Mouse (Mus musculus): Measurements from ENCODE around the gene Tmem179b.

Tmem179b gene

DNA sequence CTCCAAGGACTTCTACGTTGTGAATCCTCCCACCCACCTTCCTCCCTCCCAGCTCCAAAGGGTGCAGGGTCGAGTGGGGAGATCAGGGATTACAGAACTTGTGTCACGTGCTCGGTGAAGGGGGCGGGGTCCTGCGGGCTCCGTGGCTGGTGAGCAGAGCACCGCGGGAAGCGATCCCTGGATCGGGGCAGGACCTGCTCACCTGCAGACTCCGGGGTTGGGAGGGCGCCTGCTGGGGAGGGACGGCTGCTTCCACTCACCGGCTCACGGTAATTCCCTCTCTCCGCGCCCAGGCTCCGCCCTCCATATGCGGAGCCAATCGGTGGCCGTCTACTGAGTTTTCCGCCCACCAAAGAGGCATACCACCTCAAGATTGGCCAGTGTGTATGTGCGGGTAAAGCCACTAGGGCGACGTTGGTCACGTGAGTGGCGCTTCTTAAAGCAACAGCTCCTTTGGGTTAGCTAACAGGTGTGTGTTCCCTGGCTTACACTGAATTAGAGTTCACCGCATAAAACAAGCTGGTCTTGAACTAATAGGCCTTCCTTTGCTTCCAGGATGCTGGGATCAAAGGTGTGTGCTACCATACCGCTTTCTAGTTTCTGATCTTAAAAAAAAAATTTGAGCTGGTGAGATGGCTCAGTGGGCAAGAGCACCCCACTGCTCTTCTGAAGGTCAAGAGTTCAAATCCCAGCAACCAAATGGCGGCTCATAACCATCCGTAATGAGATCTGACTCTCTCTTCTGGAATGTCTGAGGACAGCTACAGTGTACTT lies 11.9 kb upstream of the Tmem179b start, which contains the start of gene Taf6l:
Gene Taf6l (minus strand): TSS at position 410 of the 774 bp plus-strand sequence.
- in situ Hi-C loops (cut with MboI, MseI): no loop called here

DNA sequence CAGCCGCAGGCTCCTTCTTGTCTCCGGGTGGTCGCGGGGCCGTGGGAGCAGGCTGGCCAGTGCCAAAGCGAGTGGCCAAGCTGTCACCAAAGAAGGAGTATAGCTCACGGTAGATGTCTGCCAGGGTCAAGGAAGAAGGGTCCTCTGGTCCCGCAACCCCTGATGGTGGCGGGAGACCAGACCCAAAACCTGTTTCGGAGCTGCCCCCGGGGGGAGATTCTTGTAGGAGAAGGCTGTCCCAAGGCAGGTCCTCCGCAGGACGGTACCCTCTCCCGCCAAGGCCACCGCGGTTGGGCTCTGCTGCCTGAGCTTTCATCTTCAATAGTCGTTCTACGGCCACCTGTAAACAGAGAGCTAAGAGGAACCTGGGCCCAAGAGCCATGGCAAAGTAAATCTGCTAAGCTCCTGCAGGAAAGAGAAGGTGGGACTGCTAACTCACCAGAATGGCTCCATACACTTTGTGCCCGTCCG lies 719 bp upstream of the Tmem179b start:
- in situ Hi-C loops (cut with MboI, MseI): no loop called here

DNA sequence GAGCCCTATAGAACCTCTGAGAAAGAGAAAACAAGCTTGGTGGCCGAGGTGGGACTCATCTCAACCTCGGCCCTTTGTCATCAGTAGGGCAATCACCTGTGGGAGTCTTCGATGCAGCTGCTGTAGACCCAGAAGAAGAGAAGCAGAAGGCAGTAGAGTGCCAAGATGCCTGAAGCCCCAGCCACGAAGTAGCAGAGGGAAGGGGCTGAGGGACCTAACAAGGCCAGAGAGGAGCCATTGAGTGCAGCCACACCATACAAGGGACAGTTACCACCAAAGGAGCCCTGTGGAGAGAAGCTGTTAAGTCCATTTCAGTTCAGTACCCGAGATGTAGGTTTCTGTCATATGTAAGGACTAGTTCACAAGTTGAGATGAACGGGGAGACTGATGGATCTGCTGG lies 858 bp downstream of the Tmem179b start:
- in situ Hi-C loops (cut with MboI, MseI): no loop called here

DNA sequence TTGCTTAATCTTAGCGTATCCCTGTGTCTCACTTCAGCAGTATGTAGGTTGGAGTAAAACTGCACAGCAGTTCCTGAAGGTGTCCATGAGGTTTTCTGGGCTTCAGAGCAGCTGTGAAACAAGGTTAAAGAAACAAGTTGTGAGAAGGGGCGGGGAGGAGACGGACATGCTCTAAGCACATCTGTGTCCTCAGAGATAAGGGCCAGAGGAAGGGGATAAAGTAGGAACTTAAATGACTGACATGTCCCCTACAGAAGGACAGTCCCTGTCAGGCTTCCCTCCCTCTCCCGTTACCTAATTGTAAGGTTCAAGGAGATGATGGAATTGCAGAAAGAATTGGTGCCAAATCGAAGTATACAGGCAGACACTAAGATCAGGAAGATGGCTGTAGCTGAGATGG lies 1.3 kb downstream of the Tmem179b start:
- in situ Hi-C loops (cut with MboI, MseI): no loop called here

DNA sequence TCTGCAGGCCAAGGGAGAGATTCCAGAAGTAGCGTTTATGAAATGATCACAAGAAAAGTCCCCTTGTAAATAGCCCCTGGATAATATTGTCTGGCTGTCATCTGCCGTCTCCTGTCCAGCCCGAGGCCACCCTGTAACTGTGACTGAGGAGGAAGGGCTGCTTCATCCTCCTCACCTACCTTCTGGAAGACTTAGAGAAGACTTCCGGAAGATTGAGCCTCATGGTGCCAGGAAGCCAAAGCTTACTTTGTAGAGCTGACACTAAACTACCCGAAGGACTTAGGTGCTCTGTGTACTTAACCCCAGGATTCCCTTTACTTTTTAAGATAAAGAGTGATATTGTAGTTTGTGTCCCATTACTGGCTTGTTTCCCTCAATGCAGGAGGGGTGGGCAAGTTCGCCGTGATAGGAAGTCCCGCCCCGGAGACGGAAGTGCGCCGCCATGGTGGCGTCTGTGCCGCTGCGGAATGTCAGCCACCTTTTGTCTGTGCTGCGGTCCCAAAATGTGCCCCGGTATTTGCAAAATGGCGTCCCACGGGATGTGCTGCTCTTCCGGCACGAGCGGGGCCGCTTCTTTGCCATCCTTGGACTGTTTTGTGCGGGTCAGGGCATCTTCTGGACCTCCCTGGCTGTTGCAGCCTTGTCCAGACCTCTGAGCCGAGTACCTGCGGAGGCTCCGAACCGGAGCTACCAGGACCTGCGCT lies 3.5 kb downstream of the Tmem179b start, which contains the start of gene Tmem223:
Gene Tmem223 (plus strand): TSS at position 430 of the 704 bp plus-strand sequence.
- in situ Hi-C loops (cut with MboI, MseI): no loop called here

DNA sequence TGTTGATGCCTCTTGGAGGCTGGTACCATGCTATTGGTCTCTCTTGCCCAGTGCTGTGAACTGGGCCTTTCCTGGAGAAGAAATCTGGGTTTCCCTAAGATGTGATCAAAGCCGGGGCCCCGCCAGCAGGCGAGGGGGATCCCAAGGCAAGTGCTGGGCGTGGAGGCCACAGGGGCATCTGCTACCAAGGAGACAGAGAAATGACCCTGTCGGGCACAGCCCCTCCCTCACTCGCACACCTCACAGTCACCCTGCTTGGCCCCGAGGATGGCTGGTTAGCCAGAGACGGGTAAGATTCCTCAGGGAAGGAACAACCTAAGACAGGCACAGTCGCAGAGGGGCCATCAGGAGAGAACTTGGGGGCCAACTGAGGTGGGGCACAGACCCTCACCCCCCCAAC lies 8.7 kb downstream of the Tmem179b start:
- in situ Hi-C loops (cut with MboI, MseI): no loop called here

DNA sequence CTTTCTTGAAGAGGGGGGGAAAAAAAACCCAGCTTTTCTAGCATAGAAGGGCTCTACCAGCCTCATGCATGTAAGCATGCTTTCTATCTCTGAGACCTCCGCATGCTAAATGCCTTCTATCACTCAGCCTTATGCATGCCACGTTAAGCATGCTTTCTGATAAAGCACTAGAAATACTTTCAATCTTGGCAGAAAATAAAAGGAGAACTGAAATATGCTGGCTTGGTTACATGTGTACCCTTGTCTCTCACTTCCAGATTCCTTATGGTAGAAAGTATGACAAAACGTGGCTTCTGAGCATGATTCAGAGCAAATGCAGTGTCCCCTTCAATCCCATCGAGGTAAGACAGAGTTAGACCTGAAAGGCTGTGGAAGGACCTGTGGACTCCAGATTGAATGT lies 11.0 kb downstream of the Tmem179b start:
- in situ Hi-C loops (cut with MboI, MseI): no loop called here

DNA sequence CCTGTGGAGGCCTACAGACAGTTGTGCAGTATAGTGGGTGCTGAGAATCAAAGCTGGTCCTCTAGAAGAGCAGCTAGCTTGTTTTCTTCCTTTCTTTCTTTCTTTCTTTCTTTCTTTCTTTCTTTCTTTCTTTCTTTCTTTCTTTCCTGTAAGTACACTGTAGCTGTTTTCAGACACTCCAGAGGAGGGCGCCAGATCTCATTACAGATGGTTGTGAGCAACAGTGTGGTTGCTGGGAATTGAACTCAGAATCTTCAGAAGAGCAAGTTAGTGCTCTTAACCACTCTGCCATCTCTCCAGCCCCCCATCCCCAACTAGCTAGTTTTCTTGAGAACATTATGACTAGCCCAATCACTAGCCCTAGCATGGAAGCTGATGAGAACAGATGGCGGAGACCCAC lies 13.5 kb downstream of the Tmem179b start:
- in situ Hi-C loops (cut with MboI, MseI): no loop called here

DNA sequence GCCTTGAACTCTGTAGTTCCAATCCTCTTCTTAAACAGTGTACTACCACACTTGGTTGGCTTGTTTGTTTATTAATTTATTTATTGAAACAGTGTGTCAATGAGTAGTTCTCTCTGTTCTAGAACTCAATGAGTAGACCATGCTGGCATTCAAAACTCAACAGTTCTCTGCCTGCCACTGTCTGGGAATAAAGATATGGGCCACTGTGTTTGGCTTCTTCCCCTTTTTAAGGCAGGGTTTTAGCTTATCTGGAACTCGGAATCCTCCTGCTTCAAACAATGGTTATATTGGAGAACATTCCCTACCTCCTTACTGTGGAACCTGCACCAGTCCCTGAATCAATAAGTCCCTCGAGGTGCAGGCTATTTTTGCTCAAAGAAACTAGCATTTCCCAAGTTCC lies 15.4 kb downstream of the Tmem179b start:
- in situ Hi-C loops (cut with MboI, MseI): no loop called here

DNA sequence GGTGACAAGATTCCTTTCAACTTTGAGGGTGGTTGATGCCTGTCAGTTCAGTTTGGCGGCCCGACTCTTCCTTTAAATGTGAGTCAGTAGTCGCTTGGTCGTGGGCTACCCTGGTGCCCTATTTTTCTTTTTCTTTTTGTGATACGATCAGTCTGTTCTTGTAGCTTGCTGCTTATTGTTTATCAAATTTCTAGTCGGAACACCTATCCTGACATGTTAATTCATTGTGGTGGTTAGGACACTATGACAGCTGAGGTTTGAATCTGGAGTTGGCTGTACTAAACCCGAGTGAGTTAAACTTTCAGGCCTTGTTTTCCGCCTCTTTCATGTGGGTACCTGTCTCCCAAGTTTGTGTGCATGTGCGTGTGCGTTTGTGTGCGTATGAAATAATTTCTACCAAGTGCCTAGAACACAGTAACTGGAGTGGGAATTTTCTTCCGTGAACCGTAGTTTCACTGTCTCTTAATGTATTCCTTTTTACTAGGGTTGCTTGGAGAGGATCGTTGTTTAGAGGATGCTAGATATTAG lies 16.7 kb downstream of the Tmem179b start:
- in situ Hi-C loops (cut with MboI, MseI): no loop called here

DNA sequence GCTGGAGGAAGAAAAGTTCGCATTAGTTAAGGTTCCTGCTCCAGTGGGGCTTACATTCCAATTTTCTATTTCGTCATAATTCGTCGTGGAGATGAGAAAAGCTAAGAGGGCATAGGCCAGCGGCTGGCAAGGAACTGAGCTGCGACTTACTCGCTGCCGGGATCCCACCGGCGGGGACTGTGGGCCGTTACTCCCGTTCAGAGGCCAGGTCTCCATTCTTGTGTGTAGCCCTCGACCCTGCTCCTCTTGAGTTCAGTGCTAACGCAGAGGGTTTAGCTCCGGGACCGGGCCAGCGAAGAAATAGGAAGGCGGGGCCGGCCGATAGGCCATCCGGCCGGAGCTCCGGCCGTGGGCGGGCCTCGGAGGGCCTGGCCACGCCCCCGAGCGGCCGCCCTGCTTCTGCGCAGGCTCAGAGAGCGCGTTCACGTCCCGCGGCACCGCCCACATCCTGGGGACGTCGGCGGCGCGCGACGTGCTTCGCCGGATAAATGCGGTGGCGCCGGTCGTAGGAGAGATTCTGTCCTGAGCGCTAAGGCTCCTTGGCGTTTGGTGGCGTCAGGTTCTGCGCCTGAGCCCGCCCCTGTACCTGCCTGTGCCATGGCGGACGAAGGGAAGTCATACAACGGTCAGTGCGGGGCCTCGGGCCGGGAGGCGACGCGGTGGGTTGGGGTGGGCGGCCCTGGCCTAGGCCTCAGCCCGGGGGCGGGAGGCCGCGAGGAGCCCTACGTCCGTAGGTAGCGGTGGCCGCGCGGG lies 17.5 kb downstream of the Tmem179b start, which contains the start of gene Nxf1:
Gene Nxf1 (plus strand): TSS at position 439 of the 753 bp plus-strand sequence.
- in situ Hi-C loops (cut with MboI, MseI): no loop called here

DNA sequence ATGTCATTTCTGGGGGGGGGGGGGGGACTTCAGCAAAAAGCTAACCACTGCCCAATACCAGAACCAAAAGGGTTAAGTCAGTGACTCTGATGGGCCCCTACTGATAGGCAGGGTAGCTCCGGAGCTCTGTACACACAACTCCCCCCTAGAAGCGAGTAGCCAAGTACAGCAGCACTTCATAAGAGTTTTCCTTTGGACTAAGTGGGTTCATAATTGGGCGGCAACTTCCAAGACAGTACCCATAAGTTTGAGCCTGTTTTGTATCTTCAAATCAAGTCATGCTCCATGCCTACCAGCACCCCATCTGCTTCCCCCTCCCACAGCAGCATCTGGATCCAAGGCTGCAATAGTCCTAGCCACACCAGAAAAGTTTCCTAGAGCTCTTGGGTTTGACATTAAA lies 18.6 kb downstream of the Tmem179b start:
- in situ Hi-C loops (cut with MboI, MseI): no loop called here

DNA sequence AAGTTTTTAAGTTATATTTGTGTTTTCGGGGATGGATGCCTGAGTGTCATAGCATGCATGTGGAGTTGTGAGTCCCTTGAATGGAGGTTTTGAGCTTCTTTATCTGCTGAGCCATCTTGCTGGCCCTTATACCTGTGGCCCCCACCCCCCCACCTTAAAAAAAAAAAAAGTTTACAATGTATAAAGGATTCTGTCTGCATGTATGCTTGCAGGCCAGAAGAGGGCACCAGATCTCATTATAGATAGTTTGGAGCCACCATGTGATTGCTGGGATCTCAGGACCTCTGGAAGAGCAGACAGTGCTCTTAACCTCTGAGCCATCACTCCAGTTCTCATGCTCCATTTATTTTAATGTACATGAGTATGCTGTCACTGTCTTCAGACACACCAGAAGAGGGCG lies 26.9 kb downstream of the Tmem179b start:
- in situ Hi-C loops (cut with MboI, MseI): loop anchor here (10.0 kb wide), 1 partner anchor 1753 kb away; the partner anchor contains the start of genes Dnajc4, Nudt22 and Trpt1

DNA sequence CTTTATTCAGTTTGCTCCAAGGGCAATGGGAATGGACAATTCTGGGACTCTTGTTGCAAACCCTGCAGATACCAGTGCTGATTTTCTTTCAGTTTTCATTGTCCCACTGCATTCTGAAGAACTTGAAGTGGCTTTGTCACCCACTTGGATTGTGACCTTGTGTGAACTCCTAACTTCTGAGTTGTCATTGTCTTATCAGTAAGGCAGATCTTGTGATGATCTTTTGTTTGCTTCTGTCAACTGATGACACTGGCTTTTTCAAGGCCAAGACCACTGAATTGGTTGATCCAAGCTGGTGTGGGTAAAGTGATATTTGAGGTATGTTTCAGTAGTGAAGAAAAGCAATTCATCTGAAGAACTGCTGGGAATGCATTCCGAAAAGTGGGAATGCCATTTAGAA lies 28.9 kb downstream of the Tmem179b start:
- in situ Hi-C loops (cut with MboI, MseI): loop anchor here (10.0 kb wide), 1 partner anchor 1751 kb away; the partner anchor contains the start of genes Dnajc4, Nudt22 and Trpt1

DNA sequence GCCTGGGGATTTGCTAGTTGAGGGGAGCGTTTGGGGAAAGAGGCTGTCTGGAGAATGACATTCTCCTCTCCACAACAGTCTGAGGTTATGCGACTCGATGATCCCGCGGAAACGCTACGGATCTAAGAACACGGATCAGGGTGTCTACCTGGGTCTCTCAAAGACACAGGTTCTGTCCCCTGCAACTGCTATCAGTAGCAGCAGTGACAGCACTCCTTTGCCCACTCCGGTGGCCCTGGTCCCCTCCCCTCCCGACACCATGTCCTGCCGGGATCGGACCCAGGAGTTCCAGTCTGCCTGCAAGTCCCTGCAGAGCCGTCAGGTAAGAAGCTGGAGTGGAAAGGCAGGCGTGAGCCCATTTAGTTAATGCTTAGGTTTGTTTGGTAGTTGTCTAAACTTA lies 32.1 kb downstream of the Tmem179b start:
- in situ Hi-C loops (cut with MboI, MseI): loop anchor here (10.0 kb wide), 1 partner anchor 1747 kb away; the partner anchor contains the start of genes Dnajc4, Nudt22 and Trpt1

DNA sequence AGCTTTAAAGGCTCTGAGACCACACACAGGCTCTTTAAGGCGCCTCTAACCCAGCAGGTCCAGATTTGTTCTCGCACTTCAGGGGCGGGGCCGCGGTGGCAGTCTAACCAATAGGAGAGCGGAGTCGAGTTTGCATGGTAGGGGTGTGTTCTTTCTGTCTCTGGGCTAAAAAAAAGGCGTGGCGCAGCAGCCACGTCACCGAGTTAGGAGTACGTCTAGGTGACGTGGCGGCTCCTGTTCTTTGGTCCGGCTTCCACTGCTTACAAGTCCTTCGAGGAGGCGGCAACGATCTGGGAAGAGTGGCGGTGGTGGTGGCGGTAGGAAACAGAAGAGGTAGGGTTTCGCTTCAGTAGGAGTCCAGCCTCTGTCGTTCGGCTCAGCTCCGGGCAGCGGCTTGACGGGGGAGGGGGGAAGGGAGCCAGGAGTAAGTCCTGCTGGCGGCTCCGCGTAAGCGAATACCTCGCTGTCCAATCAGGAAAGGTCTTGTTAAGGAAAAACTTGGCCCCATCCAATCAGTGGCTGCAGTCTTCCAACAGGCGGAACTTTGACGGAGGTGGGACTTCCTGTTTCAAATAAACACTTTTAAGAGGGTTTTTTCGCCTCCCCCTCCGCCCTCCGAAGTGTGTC lies 32.9 kb downstream of the Tmem179b start, which contains the start of gene Stx5a:
Gene Stx5a (plus strand): TSS at position 171 of the 627 bp plus-strand sequence.
- in situ Hi-C loops (cut with MboI, MseI): loop anchor here (10.0 kb wide), 1 partner anchor 1747 kb away; the partner anchor contains the start of genes Dnajc4, Nudt22 and Trpt1

DNA sequence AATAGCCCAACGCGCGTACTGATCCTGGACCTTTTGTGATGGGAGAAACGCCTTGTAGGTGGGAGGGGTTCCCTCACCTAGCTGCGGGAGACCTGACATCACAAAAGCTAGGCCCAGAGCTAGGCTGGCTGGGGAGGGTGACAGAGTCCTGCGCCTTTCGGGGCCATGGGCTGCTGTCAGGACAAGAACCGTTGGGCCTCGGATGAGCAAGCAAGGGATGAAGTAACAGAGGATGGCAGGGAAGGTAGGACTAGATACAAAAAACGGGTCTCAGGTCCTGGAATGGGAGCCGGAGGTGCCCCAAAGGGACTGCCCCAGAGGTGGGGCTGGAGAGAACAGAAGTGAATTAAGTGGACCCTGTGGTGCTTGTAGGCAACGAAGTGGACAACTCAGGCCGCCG lies 33.7 kb downstream of the Tmem179b start, which contains the start of gene 1700092M07Rik:
Gene 1700092M07Rik (plus strand): TSS at position 116 of the 400 bp plus-strand sequence.
- in situ Hi-C loops (cut with MboI, MseI): loop anchor here (10.0 kb wide), 1 partner anchor 1746 kb away; the partner anchor contains the start of genes Dnajc4, Nudt22 and Trpt1

DNA sequence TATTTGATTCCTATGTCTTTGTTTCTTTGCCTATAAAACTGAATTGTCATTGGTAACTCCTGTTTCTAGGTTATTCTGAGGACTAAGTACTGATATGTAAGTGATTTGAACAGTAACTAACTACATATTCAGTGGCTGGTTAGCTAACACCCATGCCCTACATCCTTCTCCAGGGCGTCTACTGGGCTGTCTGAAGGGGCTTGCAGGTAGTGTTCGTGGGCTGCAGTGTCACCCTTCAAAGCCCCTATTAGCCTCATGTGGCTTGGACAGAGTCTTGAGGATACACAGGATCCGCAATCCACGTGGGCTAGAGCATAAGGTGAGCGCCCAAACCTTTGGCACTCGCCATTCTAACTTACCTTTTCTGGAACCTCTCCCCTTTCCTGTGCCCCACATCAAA lies 34.6 kb downstream of the Tmem179b start:
- in situ Hi-C loops (cut with MboI, MseI): loop anchor here (10.0 kb wide), 1 partner anchor 1745 kb away; the partner anchor contains the start of genes Dnajc4, Nudt22 and Trpt1

DNA sequence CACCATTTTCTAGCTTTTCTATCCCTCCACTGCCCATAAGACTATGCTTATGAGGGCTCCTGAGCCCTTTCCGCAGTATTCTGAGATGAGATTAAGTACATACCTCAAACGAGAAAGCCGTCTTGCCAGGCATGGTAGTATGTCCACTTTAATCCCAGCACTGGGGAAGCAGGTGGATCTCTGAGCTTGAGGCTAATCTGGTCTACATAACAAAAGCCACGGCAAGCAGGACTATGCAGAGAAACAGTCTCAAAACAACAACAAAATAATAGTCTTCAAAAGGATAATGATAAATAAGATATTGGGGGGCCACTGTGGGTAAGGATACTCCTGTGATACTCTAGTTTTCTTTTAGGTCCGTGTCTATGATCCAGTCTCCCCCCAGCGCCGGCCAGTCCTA lies 35.4 kb downstream of the Tmem179b start:
- in situ Hi-C loops (cut with MboI, MseI): no loop called here

DNA sequence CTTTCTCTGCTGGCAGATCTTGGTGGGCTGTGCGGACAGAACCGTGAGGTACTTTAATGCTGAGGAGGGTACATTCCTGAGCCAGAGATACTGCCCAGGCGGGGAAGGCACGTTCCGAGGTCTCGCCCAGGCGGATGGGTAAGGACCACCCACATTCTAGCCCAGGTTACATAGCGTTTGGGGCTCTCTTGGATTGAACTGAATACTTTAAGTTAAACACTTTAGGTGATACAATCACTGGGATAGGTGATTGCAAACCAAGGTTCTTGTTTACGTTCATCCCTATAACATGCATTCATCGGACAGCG lies 38.2 kb downstream of the Tmem179b start:
- in situ Hi-C loops (cut with MboI, MseI): no loop called here

Data from T-helper 2 cell (primary cell).